Mouse (Mus musculus) midbrain, embryonic 12.5 days (tissue): ENCODE results near the gene Hoxb5. TPM values are rescaled to one million over a fixed set of nuclear protein-coding genes. Genes with fewer than 3 reads are reported as not detected.

Source experiments
- ATAC-seq: fragments of 200-750 bp; cut with Nextera tagmentation; 2 replicates; pipeline ENCODE4 v1.8.0; 2017; ENCODE audit warnings: low read depth, moderate TSS enrichment, moderate library complexity; ENCODE audit not compliant: low FRiP score
- H3K27ac ChIP-seq: fragments of 300-500 bp; sonication (generic); replicated peaks from 2 replicates; pipeline ENCODE4 v1.5.1; 2016; ENCODE audit warnings: mild to moderate bottlenecking
- H3K27me3 ChIP-seq: fragments of 300-500 bp; sonication (generic); 2 replicates; pipeline ENCODE4 v1.6.1; 2016; ENCODE audit warnings: mild to moderate bottlenecking
- H3K36me3 ChIP-seq: fragments of 300-500 bp; sonication (generic); 2 replicates; pipeline ENCODE4 v1.6.1; 2016
- H3K4me1 ChIP-seq: fragments of 300-500 bp; sonication (generic); 2 replicates; pipeline ENCODE4 v1.6.1; 2016
- H3K4me2 ChIP-seq: fragments of 300-500 bp; sonication (generic); replicated peaks from 2 replicates; pipeline ENCODE4 v1.6.1; 2016; ENCODE audit warnings: mild to moderate bottlenecking, moderate library complexity
- H3K4me3 ChIP-seq: fragments of 300-500 bp; sonication (generic); 2 replicates; pipeline ENCODE4 v1.5.1; 2016; ENCODE audit warnings: mild to moderate bottlenecking
- H3K9ac ChIP-seq: fragments of 300-500 bp; sonication (generic); replicated peaks from 2 replicates; pipeline ENCODE4 v1.6.1; 2016; ENCODE audit warnings: mild to moderate bottlenecking, moderate library complexity
- H3K9me3 ChIP-seq: fragments of 300-500 bp; sonication (generic); 2 replicates; pipeline ENCODE4 v1.6.1; 2016; ENCODE audit warnings: mild to moderate bottlenecking
- WGBS: fragments of 180-500 bp; shearing (Covaris S2); methylation state at CpG from one replicate; pipeline ENCODE4 v1.1.7; 2016; 5-methylcytosine and 5-hydroxymethylcytosine counted together
- polyA plus RNA-seq: library from polyadenylated mRNA; unstranded; fragments of >200 nt; fragmentation: Nextera tagmentation; extraction: Ambion mirVana; gene quantifications from 2 replicates; pipeline ENCODE4 v1.2.1, GENCODE M21; 2016

The Hoxb5 gene
- polyA plus RNA-seq, 1 experiment from 2014 or later = not detected

DNA sequence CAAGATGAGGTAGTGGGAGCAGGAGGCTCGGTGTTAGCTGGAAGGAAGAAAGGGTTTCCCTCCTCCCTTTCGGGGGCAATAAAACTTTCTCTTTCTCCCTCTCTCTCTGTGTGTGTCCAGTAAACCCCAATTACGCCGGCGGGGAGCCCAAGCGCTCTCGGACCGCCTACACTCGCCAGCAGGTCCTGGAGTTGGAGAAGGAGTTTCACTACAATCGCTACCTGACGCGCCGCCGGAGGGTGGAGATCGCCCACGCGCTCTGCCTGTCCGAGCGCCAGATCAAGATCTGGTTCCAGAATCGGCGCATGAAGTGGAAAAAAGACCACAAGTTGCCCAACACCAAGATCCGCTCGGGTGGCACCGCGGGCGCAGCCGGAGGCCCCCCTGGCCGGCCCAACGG is 16.8 kb downstream of the Hoxb5 start:
- Histone ChIP-seq H3K4me2 (no peak overlapping the region), H3K27me3 (peaks cover 100% of the 10 kb centered on the region), H3K9me3 (no peaks in the 10 kb centered on the region), H3K4me1 (peaks cover 9% of the 10 kb centered on the region), H3K36me3 (no peaks in the 10 kb centered on the region), H3K9ac (no peak overlapping the region), H3K27ac (no peak overlapping the region), H3K4me3 (no peak overlapping the region)
- under 1% methylated on average over 28 of the region's 29 CpGs for WGBS
- no peak for ATAC-seq

DNA sequence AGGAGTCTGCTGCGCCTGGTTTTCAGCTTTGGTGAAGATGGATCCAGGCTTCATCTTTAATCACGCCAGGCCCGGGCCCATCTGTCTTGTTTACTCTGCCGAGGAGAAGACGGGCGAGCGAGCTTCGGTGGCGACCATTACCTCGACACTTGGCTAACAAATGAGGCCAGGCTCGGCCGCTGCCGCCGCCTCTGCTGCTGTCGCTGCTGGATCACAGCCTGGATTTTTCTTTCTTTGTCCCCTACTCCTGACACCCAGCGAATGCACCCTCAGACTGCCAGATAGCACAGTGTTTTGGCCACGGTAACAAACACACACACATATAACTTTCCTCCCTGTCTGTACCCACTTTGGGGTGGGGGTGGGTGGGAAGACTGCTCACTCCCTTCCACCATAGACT is 17.6 kb downstream of the Hoxb5 start:
- WGBS = 2% methylated on average over 17 of the region's 17 CpGs
- Histone ChIP-seq H3K4me1 (peaks cover 9% of the 10 kb centered on the region), H3K9me3 (no peaks in the 10 kb centered on the region), H3K9ac (no peak overlapping the region), H3K4me3 (no peak overlapping the region), H3K27ac (no peak overlapping the region), H3K27me3 (peaks cover 100% of the 10 kb centered on the region), H3K36me3 (no peaks in the 10 kb centered on the region), H3K4me2 (no peak overlapping the region)
- no peak for ATAC-seq

DNA sequence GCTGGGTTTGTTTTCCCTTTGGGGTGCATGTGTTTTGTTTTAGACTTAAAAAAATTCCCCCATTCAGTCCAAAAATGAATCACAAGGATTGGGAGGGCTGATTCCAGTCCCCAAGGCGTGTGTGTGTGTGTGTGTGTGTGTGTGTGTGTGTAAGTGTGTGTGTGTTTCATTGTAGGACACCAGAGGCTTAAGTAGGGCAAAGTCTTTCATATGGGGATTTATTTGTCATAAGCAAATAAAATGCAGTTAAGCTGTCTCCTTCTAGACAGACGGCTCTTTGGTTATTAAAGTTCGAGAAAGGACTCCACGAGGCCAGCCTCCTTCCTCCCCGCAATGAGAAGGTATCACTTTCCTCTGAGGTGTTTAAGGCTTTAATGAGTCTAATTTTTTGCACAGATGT is 18.7 kb downstream of the Hoxb5 start:
- WGBS = 6% methylated on average over 5 of the region's 5 CpGs
- Histone ChIP-seq H3K4me1 (peaks cover 9% of the 10 kb centered on the region), H3K27me3 (peaks cover 100% of the 10 kb centered on the region), H3K9me3 (no peaks in the 10 kb centered on the region), H3K9ac (no peak overlapping the region), H3K36me3 (no peaks in the 10 kb centered on the region), H3K4me3 (no peak overlapping the region), H3K27ac (no peak overlapping the region), H3K4me2 (no peak overlapping the region)
- no peak for ATAC-seq

DNA sequence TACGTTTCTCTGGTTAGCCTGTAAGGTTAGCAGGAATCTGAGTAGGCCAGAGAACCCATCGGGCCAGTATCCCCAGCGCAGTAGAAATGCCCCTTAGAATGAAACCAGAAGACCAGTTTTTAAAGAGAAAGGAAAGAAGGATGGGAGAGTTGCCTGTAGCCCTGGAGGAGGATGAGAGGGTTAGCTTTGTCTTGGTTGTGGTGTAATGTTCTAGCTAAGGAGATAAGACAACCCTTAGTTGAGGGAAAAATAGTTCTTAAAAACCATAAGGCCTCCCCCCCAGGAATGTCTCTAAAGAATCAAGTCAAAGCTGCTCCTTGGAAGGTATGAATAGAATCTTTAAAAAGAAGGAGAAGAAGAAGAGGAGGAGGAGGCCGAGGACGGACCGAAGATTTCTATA is 19.6 kb downstream of the Hoxb5 start:
- H3K27ac ChIP-seq = no peak overlapping the region
- H3K9ac ChIP-seq = no peak overlapping the region

DNA sequence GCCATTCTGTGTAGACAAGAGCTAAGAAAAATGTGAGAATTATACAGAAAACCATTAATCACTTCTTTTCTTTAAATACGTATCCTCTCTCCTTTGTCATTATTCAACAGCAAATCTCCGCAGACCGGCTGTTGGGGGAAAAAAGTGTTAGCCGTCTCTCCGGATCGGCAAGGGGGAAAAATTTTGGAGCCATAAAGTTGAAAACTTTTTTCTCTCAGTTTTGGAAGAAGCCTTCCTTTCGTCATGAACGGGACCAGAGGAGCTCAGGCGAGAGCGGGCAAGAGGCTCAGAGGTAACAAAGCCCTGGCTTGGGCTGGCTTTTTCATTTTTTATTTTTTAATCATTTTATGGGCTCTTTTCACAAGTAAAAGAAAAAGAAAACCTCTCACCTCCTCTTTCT is 20.0 kb downstream of the Hoxb5 start, which contains the start of gene Hoxb3:
Hoxb3 (plus strand) TSS at position 173 of the 400 bp plus-strand sequence.
- H3K27ac ChIP-seq = no peak within 1 kb of the TSS
- H3K9me3 ChIP-seq = no peaks in the 10 kb centered on the region
- no peak within 1 kb of the TSS for H3K4me2 ChIP-seq
- no peak within 1 kb of the TSS for H3K9ac ChIP-seq
- H3K4me1 ChIP-seq = peaks cover 9% of the 10 kb centered on the region
- peaks cover 100% of the 10 kb centered on the region for H3K27me3 ChIP-seq
- H3K4me3 ChIP-seq = no peak within 1 kb of the TSS
- H3K36me3 ChIP-seq = no peaks in the 10 kb centered on the region
- no peak for ATAC-seq
- WGBS = 3% methylated on average over 10 of the region's 10 CpGs

More for the DNA sequence above, 19.6 kb downstream of the Hoxb5 start:
- H3K4me3 ChIP-seq = no peak overlapping the region
- H3K9me3 ChIP-seq = no peaks in the 10 kb centered on the region
- 7% methylated on average over 6 of the region's 6 CpGs for WGBS
- H3K27me3 ChIP-seq = peaks cover 100% of the 10 kb centered on the region
- ATAC-seq = no peak
- no peaks in the 10 kb centered on the region for H3K36me3 ChIP-seq
- peaks cover 9% of the 10 kb centered on the region for H3K4me1 ChIP-seq
- H3K4me2 ChIP-seq = no peak overlapping the region

DNA sequence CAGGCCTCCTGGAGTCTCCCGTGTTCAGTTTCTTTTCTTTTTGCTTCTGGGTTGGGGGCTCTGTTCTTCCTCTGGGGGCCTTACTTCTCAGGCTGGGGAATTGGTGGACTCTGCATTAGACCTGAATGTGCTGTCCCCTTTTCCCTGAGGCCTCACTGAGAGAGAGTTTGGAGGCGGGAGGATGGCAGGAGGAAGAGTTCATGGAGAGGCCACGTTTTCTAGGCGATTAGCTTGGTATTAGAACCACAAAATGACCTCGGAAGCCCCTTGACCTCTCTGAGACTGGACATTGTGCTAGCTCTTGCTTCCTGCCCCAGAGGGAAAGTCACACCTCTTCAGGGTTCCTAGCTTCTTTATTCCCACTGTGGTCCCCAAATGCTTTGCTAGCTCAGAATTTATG is 21.0 kb downstream of the Hoxb5 start:
- no peak overlapping the region for H3K4me2 ChIP-seq
- ATAC-seq = no peak
- H3K27ac ChIP-seq = no peak overlapping the region
- H3K9ac ChIP-seq = no peak overlapping the region
- H3K9me3 ChIP-seq = no peaks in the 10 kb centered on the region
- H3K36me3 ChIP-seq = no peaks in the 10 kb centered on the region
- peaks cover 100% of the 10 kb centered on the region for H3K27me3 ChIP-seq
- 0 out of 2 replicates have a peak, but pooled peaks cover under 1% of the 10 kb centered on the region for H3K4me1 ChIP-seq
- under 1% methylated on average over 5 of the region's 5 CpGs for WGBS
- no peak overlapping the region for H3K4me3 ChIP-seq

DNA sequence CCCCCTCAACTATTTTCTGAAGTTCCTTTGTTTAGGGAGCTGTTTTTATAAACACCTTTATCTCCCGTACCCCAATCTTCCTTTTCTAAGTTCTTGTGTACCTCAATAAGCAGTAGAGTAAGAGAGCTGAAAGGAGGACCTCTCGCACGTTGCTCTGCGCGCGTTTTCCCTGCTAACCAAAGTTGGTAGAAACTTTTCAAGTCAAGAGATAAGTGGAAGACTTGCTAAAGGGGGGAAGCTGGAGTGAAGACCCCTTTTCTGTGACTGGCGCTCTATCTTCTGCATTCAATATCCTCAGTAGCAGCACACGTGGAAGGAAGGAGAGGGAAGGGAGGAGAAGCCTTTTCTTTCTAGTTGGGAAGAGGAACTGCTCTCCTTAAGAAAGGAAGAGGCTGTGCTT is 21.8 kb downstream of the Hoxb5 start:
- Histone ChIP-seq H3K4me1 (no peaks in the 10 kb centered on the region), H3K36me3 (no peaks in the 10 kb centered on the region), H3K9me3 (no peaks in the 10 kb centered on the region), H3K27ac (no peak overlapping the region), H3K27me3 (peaks cover 100% of the 10 kb centered on the region), H3K4me2 (no peak overlapping the region), H3K9ac (no peak overlapping the region), H3K4me3 (no peak overlapping the region)
- ATAC-seq = no peak
- 2% methylated on average over 8 of the region's 8 CpGs for WGBS

DNA sequence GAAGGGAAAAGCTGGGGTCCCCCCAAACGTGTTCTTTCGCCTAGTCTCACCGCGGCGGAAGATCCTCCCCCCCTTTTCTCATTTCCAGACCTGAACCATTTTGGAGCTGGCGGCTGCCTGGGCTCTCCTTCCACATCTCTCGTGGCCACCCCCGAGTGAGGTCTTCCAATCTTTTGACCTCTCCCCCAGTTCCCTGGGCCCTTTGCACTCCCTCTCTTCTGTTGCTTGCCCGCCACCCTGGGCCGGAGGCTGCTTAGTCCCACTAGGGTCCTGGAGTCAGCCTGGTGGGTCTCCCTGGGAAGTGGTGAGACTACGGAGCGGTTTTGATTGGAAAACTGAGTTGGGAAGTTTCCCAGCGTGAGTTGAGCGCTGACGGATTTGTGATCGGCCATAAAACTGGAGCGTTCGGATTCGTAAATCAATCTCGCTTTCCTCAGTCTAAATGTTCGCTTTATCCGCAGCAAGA is 22.6 kb downstream of the Hoxb5 start:
- Histone ChIP-seq H3K9ac (no peak overlapping the region), H3K4me3 (no peak overlapping the region), H3K4me2 (no peak overlapping the region), H3K9me3 (no peaks in the 10 kb centered on the region), H3K27me3 (peaks cover 100% of the 10 kb centered on the region), H3K27ac (no peak overlapping the region), H3K36me3 (no peaks in the 10 kb centered on the region), H3K4me1 (no peaks in the 10 kb centered on the region)
- no peak for ATAC-seq
- WGBS = 2% methylated on average over 22 of the region's 22 CpGs

DNA sequence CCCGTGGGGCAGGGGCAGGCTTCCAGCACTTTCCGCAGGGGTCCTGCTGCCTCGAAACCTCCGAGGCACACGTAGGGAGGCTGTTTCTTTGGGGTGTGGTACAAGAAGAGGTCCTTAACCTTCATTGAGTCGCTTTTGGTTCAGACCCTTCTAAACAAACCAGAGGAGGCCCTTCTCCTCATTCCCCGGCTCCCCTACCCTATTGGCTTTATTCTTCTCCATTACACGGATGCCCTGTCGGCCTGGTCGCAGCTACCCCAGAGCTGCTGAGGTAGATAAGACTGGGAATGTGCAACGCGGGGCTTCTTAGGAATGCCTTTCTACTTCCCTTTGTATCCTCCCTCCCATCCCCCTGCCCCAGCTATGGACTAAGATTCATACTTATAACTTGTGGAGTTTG is 23.6 kb downstream of the Hoxb5 start:
- Histone ChIP-seq H3K4me2 (no peak overlapping the region), H3K27ac (no peak overlapping the region), H3K9me3 (no peaks in the 10 kb centered on the region), H3K9ac (no peak overlapping the region), H3K4me3 (no peak overlapping the region), H3K4me1 (no peaks in the 10 kb centered on the region), H3K27me3 (peaks cover 100% of the 10 kb centered on the region), H3K36me3 (no peaks in the 10 kb centered on the region)
- ATAC-seq = no peak
- WGBS = 2% methylated on average over 12 of the region's 12 CpGs

DNA sequence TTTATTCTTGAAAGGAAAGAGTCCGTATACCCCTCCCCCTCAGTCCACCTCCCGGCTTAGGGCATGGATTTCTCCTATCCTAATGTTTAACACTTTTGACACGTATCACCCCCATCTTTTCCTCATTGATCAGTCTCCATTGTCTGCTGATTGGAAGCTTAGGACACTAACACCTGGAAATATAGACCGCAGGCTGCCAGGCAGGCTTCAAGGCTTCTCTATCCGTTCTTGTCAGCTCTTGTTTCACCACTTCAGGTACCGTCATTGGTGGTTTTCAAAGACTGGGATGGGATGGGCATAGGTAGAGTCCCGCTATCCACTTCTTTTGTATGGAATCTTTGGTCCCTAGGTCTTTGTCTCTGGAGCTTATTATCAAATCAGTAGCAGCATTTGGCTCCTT is 24.0 kb downstream of the Hoxb5 start:
- H3K9ac ChIP-seq = no peak overlapping the region
- H3K4me1 ChIP-seq = no peaks in the 10 kb centered on the region
- no peak overlapping the region for H3K27ac ChIP-seq
- no peaks in the 10 kb centered on the region for H3K36me3 ChIP-seq
- no peaks in the 10 kb centered on the region for H3K9me3 ChIP-seq
- ATAC-seq = no peak
- peaks cover 100% of the 10 kb centered on the region for H3K27me3 ChIP-seq
- H3K4me2 ChIP-seq = no peak overlapping the region
- no peak overlapping the region for H3K4me3 ChIP-seq
- WGBS = 2% methylated on average over 7 of the region's 7 CpGs

DNA sequence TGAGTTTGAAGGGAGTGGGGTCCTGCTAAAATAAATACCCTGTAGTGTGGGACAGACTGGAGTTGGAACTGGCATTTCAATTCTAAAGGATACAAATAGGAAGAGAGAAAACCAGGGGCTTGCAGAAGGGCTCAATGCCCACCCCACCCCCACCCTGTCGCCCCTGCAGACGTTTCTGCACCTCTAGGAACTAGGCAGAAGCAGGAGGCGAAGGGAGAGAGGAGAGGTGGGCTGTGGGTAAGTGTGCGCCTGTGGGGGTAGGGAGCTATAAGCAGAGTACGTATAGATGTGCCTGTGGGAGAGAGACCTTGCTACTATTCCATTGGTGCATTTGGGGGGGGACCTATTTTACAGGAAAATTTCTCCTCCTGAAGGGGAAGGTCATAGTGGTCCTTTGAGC is 24.6 kb downstream of the Hoxb5 start:
- Histone ChIP-seq H3K4me1 (0 out of 2 replicates have a peak, but pooled peaks cover 2% of the 10 kb centered on the region), H3K36me3 (no peaks in the 10 kb centered on the region), H3K27ac (no peak overlapping the region), H3K9ac (no peak overlapping the region), H3K27me3 (peaks cover 100% of the 10 kb centered on the region), H3K4me2 (no peak overlapping the region), H3K9me3 (no peaks in the 10 kb centered on the region), H3K4me3 (no peak overlapping the region)
- WGBS = 0% methylated on average over 5 of the region's 5 CpGs
- ATAC-seq = no peak

DNA sequence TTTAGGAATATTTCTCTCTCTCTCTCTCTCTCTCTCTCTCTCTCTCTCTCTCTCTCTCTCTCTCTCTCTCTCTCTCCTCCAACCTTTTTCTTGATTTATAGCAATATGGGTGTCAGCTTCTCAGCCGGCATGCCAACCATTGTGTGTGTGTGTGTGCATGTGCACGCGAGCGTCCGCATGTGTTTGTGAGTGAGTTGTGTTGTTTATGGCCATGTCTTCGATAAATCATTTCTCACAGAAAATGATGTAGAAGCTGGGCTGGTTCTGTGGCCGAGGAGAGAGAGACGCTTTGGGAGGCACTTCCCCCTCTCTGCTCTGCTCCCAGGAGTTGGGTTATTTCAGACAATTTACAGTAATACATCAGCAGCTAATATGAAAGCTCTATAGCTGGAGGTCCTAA is 25.5 kb downstream of the Hoxb5 start:
- Histone ChIP-seq H3K4me1 (0 out of 2 replicates have a peak, but pooled peaks cover 3% of the 10 kb centered on the region), H3K27me3 (peaks cover 100% of the 10 kb centered on the region), H3K27ac (no peak overlapping the region), H3K4me3 (no peak overlapping the region), H3K4me2 (no peak overlapping the region), H3K9me3 (no peaks in the 10 kb centered on the region), H3K9ac (no peak overlapping the region), H3K36me3 (no peaks in the 10 kb centered on the region)
- WGBS = 5% methylated on average over 8 of the region's 8 CpGs
- no peak for ATAC-seq

DNA sequence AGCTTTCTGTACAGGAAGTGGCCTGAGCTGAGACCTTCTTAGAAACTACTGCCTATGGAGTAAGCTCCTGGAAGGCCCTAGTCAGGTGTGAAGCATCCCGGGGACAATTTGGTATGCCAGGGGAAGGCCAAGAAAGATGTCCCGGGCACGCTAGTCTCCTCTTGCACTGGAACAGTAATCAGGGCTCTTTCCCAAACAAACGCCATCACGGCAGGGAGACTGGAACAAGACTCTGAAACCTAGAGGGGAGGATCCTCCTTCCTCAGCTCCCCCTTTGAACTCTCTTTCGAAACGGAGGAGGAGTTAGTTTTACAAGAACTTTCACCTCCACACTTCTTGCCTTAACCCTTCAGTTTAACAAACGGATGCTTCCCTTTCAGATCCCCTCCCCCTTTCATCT is 29.0 kb downstream of the Hoxb5 start:
- H3K27me3 ChIP-seq = peaks cover 100% of the 10 kb centered on the region
- no peaks in the 10 kb centered on the region for H3K9me3 ChIP-seq
- H3K4me3 ChIP-seq = no peak overlapping the region
- H3K27ac ChIP-seq = no peak overlapping the region
- no peaks in the 10 kb centered on the region for H3K36me3 ChIP-seq
- no peak overlapping the region for H3K4me2 ChIP-seq
- H3K9ac ChIP-seq = no peak overlapping the region
- 0 out of 2 replicates have a peak, but pooled peaks cover 3% of the 10 kb centered on the region for H3K4me1 ChIP-seq
- ATAC-seq = no peak
- 0% methylated on average over 8 of the region's 8 CpGs for WGBS
